Mouse (Mus musculus): ENCODE data around the gene Lrfn3. TPM values are rescaled to one million over a fixed set of nuclear protein-coding genes. Genes with fewer than 3 reads are reported as not detected.
A peak's percentile ranks its signal among the peaks of the same experiment; 100 is the strongest.

The Lrfn3 gene
- 8.7 and 10.9 TPM in 2 replicates for polyA plus RNA-seq (2012; rRNA removed)

DNA sequence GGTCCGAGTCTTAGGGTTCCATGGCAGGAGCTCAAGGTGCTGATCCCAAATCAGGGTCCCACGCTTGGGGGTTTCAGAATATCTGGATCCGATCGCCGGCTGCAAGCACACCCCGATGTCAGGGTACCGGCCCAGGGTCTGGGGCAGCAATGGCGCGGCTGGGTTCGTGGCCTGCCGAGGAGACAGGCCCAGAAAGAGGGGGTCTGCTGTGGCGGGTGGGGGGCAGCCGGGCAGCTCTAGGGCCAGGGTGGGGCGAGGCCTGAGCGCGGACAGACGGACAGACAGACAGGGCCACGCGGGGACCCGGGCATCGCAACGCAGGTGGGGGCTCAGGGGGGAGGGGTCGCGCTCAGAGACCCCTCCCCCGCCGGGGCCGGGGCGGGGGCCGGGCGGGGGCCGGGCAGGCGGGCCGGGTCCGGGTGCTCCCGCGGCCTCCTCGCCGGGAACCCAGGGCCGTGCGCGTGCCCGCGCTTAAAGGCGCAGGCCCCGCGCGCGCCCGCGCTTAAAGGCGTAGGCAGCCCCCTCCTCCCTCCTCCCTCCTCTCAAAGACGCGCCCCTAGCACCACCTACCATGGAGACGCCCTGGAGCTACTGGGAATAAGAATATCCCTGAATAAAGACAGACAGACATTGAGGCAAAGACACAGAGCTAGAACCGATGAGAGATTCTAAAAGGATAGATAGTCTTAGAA is at the start of gene Lrfn3:
Gene Lrfn3 (minus strand): TSS at position 121 of the 692 bp plus-strand sequence.
- TF ChIP-seq POLR2A (IDR thresholded peaks at IDR 0.05; ENCODE audit: borderline replicate concordance, extremely low read depth, low read depth, low read length) (no peak), CTCF (IDR thresholded peaks at IDR 0.05; ENCODE audit: insufficient read depth, low read length) (no peak)
- 2% methylated on average over 36 of the region's 55 CpGs for WGBS
- H3K4me1 ChIP-seq (ENCODE audit: control insufficient read depth, insufficient read depth, low read length): peaks cover 2% of the 10 kb centered on the region; the same call in 1 of the 2 replicates
- peak within 1 kb of the TSS; percentile 64 for H3K4me3 ChIP-seq (replicated peaks; ENCODE audit: extremely low read depth, low read depth, low read length)
- DNase-seq: no peak

GRCm38 (mm10) chr7:30411023-30411422 is 48.5 kb upstream of the Lrfn3 start:
- H3K4me1 ChIP-seq (ENCODE audit: control insufficient read depth, insufficient read depth, low read length): no peaks in the 10 kb centered on the region
- WGBS: 71% methylated on average over 3 of the region's 3 CpGs
- TF ChIP-seq CTCF (IDR thresholded peaks at IDR 0.05; ENCODE audit: insufficient read depth, low read length): no peak
- no peak for TF ChIP-seq POLR2A (IDR thresholded peaks at IDR 0.05; ENCODE audit: borderline replicate concordance, extremely low read depth, low read depth, low read length)
- H3K4me3 ChIP-seq (replicated peaks; ENCODE audit: extremely low read depth, low read depth, low read length): no peak overlapping the region
- no peak for DNase-seq

DNA sequence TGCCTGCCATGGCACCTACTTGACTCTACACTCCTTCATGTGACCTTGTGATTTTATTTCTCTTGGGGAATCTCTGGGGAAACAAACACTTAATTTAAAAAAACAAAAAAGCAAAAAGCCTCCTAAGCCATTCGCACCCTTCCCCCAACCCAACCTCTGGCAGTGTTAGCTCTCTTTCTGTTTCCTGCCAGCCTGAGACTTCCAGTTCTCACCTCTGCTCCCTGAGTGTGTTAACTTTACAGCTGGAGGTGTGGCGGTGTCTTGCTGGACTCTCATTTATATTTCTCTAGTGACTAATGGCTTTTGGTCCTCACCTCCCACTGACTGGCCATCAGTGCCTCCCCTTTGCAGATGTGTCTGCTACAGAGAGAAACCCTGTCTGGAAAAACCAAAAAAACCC is 47.2 kb upstream of the Lrfn3 start:
- Histone ChIP-seq H3K4me1 (ENCODE audit: control insufficient read depth, insufficient read depth, low read length) (no peaks in the 10 kb centered on the region), H3K4me3 (replicated peaks; ENCODE audit: extremely low read depth, low read depth, low read length) (no peak overlapping the region)
- DNase-seq: no peak
- no peak for TF ChIP-seq CTCF (IDR thresholded peaks at IDR 0.05; ENCODE audit: insufficient read depth, low read length)
- no peak for TF ChIP-seq POLR2A (IDR thresholded peaks at IDR 0.05; ENCODE audit: borderline replicate concordance, extremely low read depth, low read depth, low read length)
- 39% methylated on average over 2 of the region's 2 CpGs for WGBS

- DNase-seq: no peak
- WGBS: 76% methylated on average over 3 of the region's 3 CpGs
- TF ChIP-seq POLR2A (IDR thresholded peaks at IDR 0.05; ENCODE audit: borderline replicate concordance, extremely low read depth, low read depth, low read length) (no peak), CTCF (IDR thresholded peaks at IDR 0.05; ENCODE audit: insufficient read depth, low read length) (no peak)
Measured at GRCm38 (mm10) chr7:30408639-30409038, 46.1 kb upstream of the Lrfn3 start.

DNA sequence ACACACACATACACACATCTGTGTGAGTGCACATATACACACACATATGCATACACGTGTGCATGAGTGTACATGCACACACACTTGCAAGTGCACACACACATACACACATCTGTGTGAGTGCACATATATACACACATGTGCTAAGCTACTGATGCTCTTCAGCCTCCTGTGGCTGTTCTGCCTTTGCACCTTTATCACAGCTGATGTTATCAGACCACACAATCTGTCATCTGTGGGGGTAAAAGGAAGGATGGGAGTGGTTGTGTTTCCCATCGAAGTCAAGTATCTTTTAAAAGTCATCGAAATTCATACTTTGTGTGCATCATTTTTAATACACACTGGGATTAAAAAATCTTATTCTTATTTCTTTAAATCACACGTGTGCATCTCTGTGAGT is 39.8 kb upstream of the Lrfn3 start:
- no peak for TF ChIP-seq POLR2A (IDR thresholded peaks at IDR 0.05; ENCODE audit: borderline replicate concordance, extremely low read depth, low read depth, low read length)
- TF ChIP-seq CTCF (IDR thresholded peaks at IDR 0.05; ENCODE audit: insufficient read depth, low read length): no peak
- Histone ChIP-seq H3K4me3 (replicated peaks; ENCODE audit: extremely low read depth, low read depth, low read length) (no peak overlapping the region), H3K4me1 (ENCODE audit: control insufficient read depth, insufficient read depth, low read length) (no peaks in the 10 kb centered on the region)
- 49% methylated on average over 4 of the region's 4 CpGs for WGBS
- no peak for DNase-seq

More at GRCm38 (mm10) chr7:30408639-30409038, 46.1 kb upstream of the Lrfn3 start:
- Histone ChIP-seq H3K4me1 (ENCODE audit: control insufficient read depth, insufficient read depth, low read length) (no peaks in the 10 kb centered on the region), H3K4me3 (replicated peaks; ENCODE audit: extremely low read depth, low read depth, low read length) (no peak overlapping the region)

GRCm38 (mm10) chr7:30399671-30400070 is 37.1 kb upstream of the Lrfn3 start:
- TF ChIP-seq POLR2A (IDR thresholded peaks at IDR 0.05; ENCODE audit: borderline replicate concordance, extremely low read depth, low read depth, low read length) (no peak), CTCF (IDR thresholded peaks at IDR 0.05; ENCODE audit: insufficient read depth, low read length) (no peak)
- H3K4me3 ChIP-seq (replicated peaks; ENCODE audit: extremely low read depth, low read depth, low read length): no peak overlapping the region
- WGBS: 60% methylated on average over 7 of the region's 7 CpGs
- no peak for DNase-seq
- no peaks in the 10 kb centered on the region for H3K4me1 ChIP-seq (ENCODE audit: control insufficient read depth, insufficient read depth, low read length)

GRCm38 (mm10) chr7:30394871-30395270 is 32.3 kb upstream of the Lrfn3 start:
- WGBS: 49% methylated on average over 2 of the region's 2 CpGs
- H3K4me3 ChIP-seq (replicated peaks; ENCODE audit: extremely low read depth, low read depth, low read length): no peak overlapping the region
- no peak for DNase-seq

DNA sequence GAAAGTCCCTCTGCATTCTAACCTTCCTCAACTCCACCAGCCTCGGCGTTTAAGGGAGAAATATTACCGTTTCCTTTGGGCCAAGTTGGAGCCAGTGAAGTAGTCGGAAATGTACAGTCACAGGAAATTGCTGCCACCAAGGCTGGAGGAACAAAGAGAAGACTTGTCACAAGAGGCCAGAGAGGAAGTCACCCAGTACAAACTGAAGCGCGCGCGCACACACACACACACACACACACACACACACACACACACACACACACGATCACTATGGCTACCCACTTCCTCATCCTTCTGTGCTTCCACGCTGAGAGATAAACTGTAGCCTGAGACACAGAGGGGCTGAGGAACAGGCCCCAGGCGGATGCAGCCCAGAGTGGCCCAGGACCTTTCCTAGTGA is 31.8 kb upstream of the Lrfn3 start:
- DNase-seq: no peak
- H3K4me1 ChIP-seq (ENCODE audit: control insufficient read depth, insufficient read depth, low read length): peaks cover 4% of the 10 kb centered on the region; the same call in 1 of the 2 replicates
- H3K4me3 ChIP-seq (replicated peaks; ENCODE audit: extremely low read depth, low read depth, low read length): peak overlapping the region; percentile 21
- 0 out of 2 replicates have a peak, but pooled peaks have one; percentile 37 for TF ChIP-seq POLR2A (IDR thresholded peaks at IDR 0.05; ENCODE audit: borderline replicate concordance, extremely low read depth, low read depth, low read length)
- no peak for TF ChIP-seq CTCF (IDR thresholded peaks at IDR 0.05; ENCODE audit: insufficient read depth, low read length)
- WGBS: 17% methylated on average over 11 of the region's 11 CpGs

More at GRCm38 (mm10) chr7:30394871-30395270, 32.3 kb upstream of the Lrfn3 start:
- H3K4me1 ChIP-seq (ENCODE audit: control insufficient read depth, insufficient read depth, low read length): peaks cover 4% of the 10 kb centered on the region; the same call in 1 of the 2 replicates
- no peak for TF ChIP-seq POLR2A (IDR thresholded peaks at IDR 0.05; ENCODE audit: borderline replicate concordance, extremely low read depth, low read depth, low read length)
- TF ChIP-seq CTCF (IDR thresholded peaks at IDR 0.05; ENCODE audit: insufficient read depth, low read length): peak; percentile 30; the same call in 1 of the 2 replicates

- no peak for TF ChIP-seq POLR2A (IDR thresholded peaks at IDR 0.05; ENCODE audit: borderline replicate concordance, extremely low read depth, low read depth, low read length)
- TF ChIP-seq CTCF (IDR thresholded peaks at IDR 0.05; ENCODE audit: insufficient read depth, low read length): no peak
- Histone ChIP-seq H3K4me3 (replicated peaks; ENCODE audit: extremely low read depth, low read depth, low read length) (no peak overlapping the region), H3K4me1 (ENCODE audit: control insufficient read depth, insufficient read depth, low read length) (peaks cover 4% of the 10 kb centered on the region; the same call in 1 of the 2 replicates)
- WGBS: 84% methylated on average over 4 of the region's 4 CpGs
- DNase-seq: no peak
Measured at GRCm38 (mm10) chr7:30393631-30394030, 31.1 kb upstream of the Lrfn3 start.

Data from lung, adult 2 months (tissue).